Mouse (Mus musculus) MEL (cell line): ENCODE results near the gene Mark4. TPM values are rescaled to one million over a fixed set of nuclear protein-coding genes. Genes with fewer than 3 reads are reported as not detected.

Experiments used
- DNase-seq: peaks from one replicate; pipeline ENCODE4 v3.0.0; 2011; ENCODE audit warnings: low read depth, low spot score
- H3K27ac ChIP-seq: 2 replicates; pipeline ENCODE4 v1.5.1; 2012; ENCODE audit warnings: low read depth, mild to moderate bottlenecking, control low read depth, low read length, moderate library complexity; ENCODE audit not compliant: control insufficient read depth
- H3K27me3 ChIP-seq, 2 experiments: fragments of 150-350 bp in 1 of 2; sonication (generic) in 1 of 2; 2 replicates each; pipeline ENCODE4 v1.6.1; 2012; ENCODE audit warnings: low read length in 2 of 2, mild to moderate bottlenecking in 2 of 2, improper control_type of control experiment in 1 of 2, moderate library complexity in 1 of 2; ENCODE audit not compliant: insufficient read depth in 2 of 2, control insufficient read depth in 1 of 2
- H3K36me3 ChIP-seq, 2 experiments: 2 replicates each; pipeline ENCODE4 v1.6.1; 2012 to 2014; ENCODE audit warnings: low read length in 2 of 2, improper control_type of control experiment in 1 of 2, inconsistent platforms in 1 of 2, mild to moderate bottlenecking in 1 of 2; ENCODE audit not compliant: insufficient read depth in 2 of 2, control insufficient read depth in 1 of 2
- H3K4me1 ChIP-seq, 2 experiments: fragments of 150-350 bp in 1 of 2; sonication (generic) in 1 of 2; 2 replicates each; pipeline ENCODE4 v1.6.1; 2012; ENCODE audit warnings: low read length in 2 of 2, improper control_type of control experiment in 1 of 2, mild to moderate bottlenecking in 1 of 2; ENCODE audit not compliant: insufficient read depth in 2 of 2, control insufficient read depth in 1 of 2
- H3K4me3 ChIP-seq, 2 experiments: fragments of 150-350 bp in 1 of 2; sonication (generic) in 1 of 2; 2 replicates each; pipeline ENCODE4 v1.5.1; 2012; ENCODE audit warnings: low read depth in 2 of 2, low read length in 2 of 2, mild to moderate bottlenecking in 2 of 2, moderate library complexity in 2 of 2, control low read depth in 1 of 2, improper control_type of control experiment in 1 of 2; ENCODE audit not compliant: control insufficient read depth in 1 of 2, insufficient read depth in 1 of 2
- H3K79me2 ChIP-seq: 2 replicates; pipeline ENCODE4 v1.6.1; 2012; ENCODE audit warnings: mild to moderate bottlenecking, low read length, moderate library complexity; ENCODE audit not compliant: control insufficient read depth, poor library complexity, insufficient read depth
- H3K9ac ChIP-seq: 2 replicates; pipeline ENCODE4 v1.6.1; 2012; ENCODE audit warnings: low read depth, mild to moderate bottlenecking, control low read depth, low read length, moderate library complexity; ENCODE audit not compliant: control insufficient read depth, poor library complexity, severe bottlenecking
- H3K9me3 ChIP-seq: fragments of 150-350 bp; sonication (generic); replicated peaks from 2 replicates; pipeline ENCODE4 v1.6.1; 2012; ENCODE audit warnings: mild to moderate bottlenecking, low read length, improper control_type of control experiment, moderate library complexity; ENCODE audit not compliant: insufficient read depth
- CHD1 ChIP-seq: IDR thresholded peaks from 2 replicates; pipeline ENCODE4 v1.6.1; 2012; ENCODE audit warnings: low read depth, mild to moderate bottlenecking, inconsistent platforms, low read length, improper control_type of control experiment
- CTCF ChIP-seq, 3 experiments: IDR thresholded peaks in 2 of 3; conservative IDR thresholded peaks in 1 of 3; 2 replicates each; pipeline ENCODE4 v1.5.1; 2011 to 2012; ENCODE audit warnings: low read length in 3 of 3, low read depth in 2 of 3, mild to moderate bottlenecking in 2 of 3, improper control_type of control experiment in 1 of 3, inconsistent platforms in 1 of 3, mixed read lengths in 1 of 3, moderate library complexity in 1 of 3; ENCODE audit not compliant: control insufficient read depth in 1 of 3, insufficient read depth in 1 of 3, poor library complexity in 1 of 3, severe bottlenecking in 1 of 3
- E2F4 ChIP-seq: IDR thresholded peaks from 2 replicates; pipeline ENCODE4 v1.6.1; 2011; ENCODE audit warnings: low read depth, low read length, improper control_type of control experiment, borderline replicate concordance
- ELF1 ChIP-seq: IDR thresholded peaks from 2 replicates; pipeline ENCODE4 v1.6.1; 2014; ENCODE audit warnings: low read depth, mild to moderate bottlenecking, inconsistent platforms, low read length, improper control_type of control experiment, moderate library complexity
- EP300 ChIP-seq, 2 experiments: IDR thresholded peaks; 2 replicates each; pipeline ENCODE4 v1.6.1; 2011; ENCODE audit warnings: improper control_type of control experiment in 2 of 2, low read length in 2 of 2, low read depth in 1 of 2, mild to moderate bottlenecking in 1 of 2
- ETS1 ChIP-seq: IDR thresholded peaks from 2 replicates; pipeline ENCODE4 v1.6.1; 2012; ENCODE audit warnings: low read depth, mild to moderate bottlenecking, inconsistent platforms, low read length, improper control_type of control experiment, moderate library complexity
- JUND ChIP-seq: IDR thresholded peaks from 2 replicates; pipeline ENCODE4 v1.6.1; 2011; ENCODE audit warnings: low read depth, mild to moderate bottlenecking, improper control_type of control experiment, low read length
- MAX ChIP-seq: IDR thresholded peaks from 2 replicates; pipeline ENCODE4 v1.6.1; 2011; ENCODE audit warnings: low read length, improper control_type of control experiment
- MAZ ChIP-seq: IDR thresholded peaks from 2 replicates; pipeline ENCODE4 v1.6.1; 2012; ENCODE audit warnings: low read depth, mild to moderate bottlenecking, inconsistent platforms, low read length, improper control_type of control experiment
- MEF2A ChIP-seq: IDR thresholded peaks from 2 replicates; pipeline ENCODE4 v1.6.1; 2014; ENCODE audit warnings: low read depth, mild to moderate bottlenecking, inconsistent platforms, low read length, improper control_type of control experiment; ENCODE audit not compliant: poor library complexity, insufficient replicate concordance, severe bottlenecking; ENCODE audit errors: extremely low read depth
- MYB ChIP-seq: IDR thresholded peaks from 2 replicates; pipeline ENCODE4 v1.6.1; 2011; ENCODE audit warnings: mild to moderate bottlenecking, low read depth, low read length, improper control_type of control experiment
- NELFE ChIP-seq: IDR thresholded peaks from 2 replicates; pipeline ENCODE4 v1.6.1; 2011; ENCODE audit warnings: low read depth, low read length, improper control_type of control experiment
- NRF1 ChIP-seq: IDR thresholded peaks from 2 replicates; pipeline ENCODE4 v1.6.1; 2014; ENCODE audit warnings: low read depth, mild to moderate bottlenecking, inconsistent platforms, low read length, improper control_type of control experiment, moderate library complexity; ENCODE audit not compliant: poor library complexity, insufficient read depth, severe bottlenecking
- RAD21 ChIP-seq: IDR thresholded peaks from 2 replicates; pipeline ENCODE4 v1.6.1; 2011; ENCODE audit warnings: mild to moderate bottlenecking, low read depth, low read length, improper control_type of control experiment
- SIN3A ChIP-seq: IDR thresholded peaks from 2 replicates; pipeline ENCODE4 v1.6.1; 2012; ENCODE audit warnings: low read length, improper control_type of control experiment, inconsistent platforms
- TAL1 ChIP-seq: IDR thresholded peaks from 2 replicates; pipeline ENCODE4 v1.6.1; 2012; ENCODE audit warnings: mild to moderate bottlenecking, inconsistent platforms, low read length, moderate library complexity, mixed read lengths
- TCF12 ChIP-seq: IDR thresholded peaks from 2 replicates; pipeline ENCODE4 v1.6.1; 2014; ENCODE audit warnings: low read depth, mild to moderate bottlenecking, inconsistent platforms, low read length, improper control_type of control experiment, moderate library complexity
- USF1 ChIP-seq: IDR thresholded peaks from 2 replicates; pipeline ENCODE4 v1.6.1; 2014; ENCODE audit warnings: low read depth, mild to moderate bottlenecking, inconsistent platforms, low read length, improper control_type of control experiment, moderate library complexity
- USF2 ChIP-seq, 2 experiments: IDR thresholded peaks; 2 replicates each; pipeline ENCODE4 v1.6.1; 2011 to 2012; ENCODE audit warnings: improper control_type of control experiment in 2 of 2, low read length in 2 of 2, borderline replicate concordance in 1 of 2, inconsistent platforms in 1 of 2, low read depth in 1 of 2, mild to moderate bottlenecking in 1 of 2; ENCODE audit not compliant: insufficient read depth in 1 of 2
- polyA plus RNA-seq, 2 experiments: library from polyadenylated mRNA; stranded (reverse) in 1 of 2; unstranded in 1 of 2; fragments of >175 nt in 1 of 2; fragments of >200 nt in 1 of 2; gene quantifications; 2 replicates each; pipeline versions ENCODE4 v1.2.1 to v1.2.4; 2012; ENCODE audit warnings: low replicate concordance in 2 of 2, low read depth in 1 of 2; ENCODE audit not compliant: insufficient read length in 2 of 2, insufficient read depth in 1 of 2, missing spikeins in 1 of 2
- total RNA-seq: library from RNA; depleted of rRNA; stranded (reverse); fragments of 300-350 nt; gene quantifications from 2 replicates; pipeline ENCODE4 v1.2.3, GENCODE M21; 2012

The Mark4 gene
- total and polyA plus RNA-seq, 3 experiments, result 4.7 to 18.5 TPM; not detected in 1

GRCm38 (mm10) chr7:19458072-19458486 is 542 bp downstream of the Mark4 start:
- DNase-seq, result peak; percentile 63
- Histone ChIP-seq H3K27me3 (no peaks in the 10 kb centered on the region), H3K4me1 (0 out of 4 replicates have a peak, but pooled peaks cover 0 to 8% of the 10 kb centered on the region in 2 experiments)

GRCm38 (mm10) chr7:19457414-19458071 is 1.1 kb downstream of the Mark4 start:
- Histone ChIP-seq H3K27me3 (no peaks in the 10 kb centered on the region), H3K27ac (no peak overlapping the region)
- TF ChIP-seq RAD21 (no peak), MEF2A (no peak), USF2 (IDR thresholded peaks at IDR 0.05; ENCODE audit: borderline replicate concordance in 1 of 2, insufficient read depth in 1 of 2, low read depth in 1 of 2, low read length in 2 of 2) (no peak), JUND (no peak), USF1 (no peak), TAL1 (no peak), NELFE (no peak), CTCF (IDR thresholded peaks at IDR 0.05 in 2 of 3, conservative IDR thresholded peaks at IDR 0.05 in 1 of 3; ENCODE audit: control insufficient read depth in 1 of 3, insufficient read depth in 1 of 3, low read depth in 2 of 3, low read length in 3 of 3, poor library complexity in 1 of 3, severe bottlenecking in 1 of 3) (no peak), CHD1 (no peak), SIN3A (no peak), TCF12 (no peak), MAX (no peak), MYB (no peak), ETS1 (no peak), MAZ (no peak), NRF1 (no peak), EP300 (IDR thresholded peaks at IDR 0.05; ENCODE audit: low read depth in 1 of 2, low read length in 2 of 2) (no peak), E2F4 (no peak), ELF1 (no peak)
- TF ChIP-seq, all 39 proteins: peak for 0
- 0 out of 4 replicates have a peak, but pooled peaks cover 0 to 8% of the 10 kb centered on the region in 2 experiments for H3K4me1 ChIP-seq
- no peaks in the 10 kb centered on the region for H3K9me3 ChIP-seq
- no peak for DNase-seq
- H3K4me3 ChIP-seq, result peak overlapping the region; percentile 81 to 99
- peaks cover 0 to 4% of the 10 kb centered on the region in 2 experiments; a peak in 1 of 4 replicates for H3K36me3 ChIP-seq
- peaks cover 7% of the 10 kb centered on the region for H3K79me2 ChIP-seq
- H3K9ac ChIP-seq, result peak overlapping the region; percentile 83

More at GRCm38 (mm10) chr7:19458072-19458486, 542 bp downstream of the Mark4 start:
- peak overlapping the region; percentile 81 to 99 for H3K4me3 ChIP-seq
- peak overlapping the region; percentile 83 for H3K9ac ChIP-seq
- H3K79me2 ChIP-seq, result peaks cover 7% of the 10 kb centered on the region
- H3K9me3 ChIP-seq, result no peaks in the 10 kb centered on the region
- H3K27ac ChIP-seq, result no peak overlapping the region
- peaks cover 0 to 4% of the 10 kb centered on the region in 2 experiments; a peak in 1 of 4 replicates for H3K36me3 ChIP-seq
- TF ChIP-seq CTCF (IDR thresholded peaks at IDR 0.05 in 2 of 3, conservative IDR thresholded peaks at IDR 0.05 in 1 of 3; ENCODE audit: control insufficient read depth in 1 of 3, insufficient read depth in 1 of 3, low read depth in 2 of 3, low read length in 3 of 3, poor library complexity in 1 of 3, severe bottlenecking in 1 of 3), result peak in 2 of 3 experiments; percentile 28 to 50; a peak in 4 of 6 replicates
- TF ChIP-seq SIN3A, result no peak; the same call in 1 of the 2 replicates
